Mouse (Mus musculus) 3134 (cell line): Measurements from ENCODE around the gene Etv3.
A peak's percentile ranks its signal among the peaks of the same experiment; 100 is the strongest.
"Not testable (repeated sequence)": the region's sequence is repeated elsewhere in the genome, so short reads cannot be mapped to it uniquely, and the experiment has no call there.

ENCODE experiments used
- DNase-seq: peaks from one replicate; pipeline ENCODE4 v3.0.0-alpha.2; 2011; ENCODE audit warnings: low spot score; ENCODE audit not compliant: insufficient read length; ENCODE audit errors: extremely low read depth

Etv3 gene

GRCm38 (mm10) chr3:87553196-87553935, 28.2 kb downstream of the Etv3 start:
- DNase-seq, result no peak

GRCm38 (mm10) chr3:87554859-87555258, 29.7 kb downstream of the Etv3 start:
- not testable (repeated sequence) for DNase-seq

- DNase-seq, result no peak
Measured at GRCm38 (mm10) chr3:87556109-87556531, 30.9 kb downstream of the Etv3 start.

- no peak for DNase-seq
Measured at GRCm38 (mm10) chr3:87556668-87557278, 31.6 kb downstream of the Etv3 start.

GRCm38 (mm10) chr3:87560156-87560555, 34.9 kb downstream of the Etv3 start:
- no peak for DNase-seq

- no peak for DNase-seq
Measured at GRCm38 (mm10) chr3:87561434-87561833, 36.2 kb downstream of the Etv3 start.

- peak; percentile 44 for DNase-seq
Measured at GRCm38 (mm10) chr3:87562370-87562769, 37.2 kb downstream of the Etv3 start.

- DNase-seq, result no peak
Measured at GRCm38 (mm10) chr3:87563466-87563865, 38.3 kb downstream of the Etv3 start.

- no peak for DNase-seq
Measured at GRCm38 (mm10) chr3:87565623-87566022, 40.4 kb downstream of the Etv3 start.

GRCm38 (mm10) chr3:87566066-87566465, 40.9 kb downstream of the Etv3 start:
- DNase-seq, result peak; percentile 64

GRCm38 (mm10) chr3:87567497-87567896, 42.3 kb downstream of the Etv3 start:
- DNase-seq, result no peak

- DNase-seq, result no peak
Measured at GRCm38 (mm10) chr3:87568681-87569080, 43.5 kb downstream of the Etv3 start.

GRCm38 (mm10) chr3:87575766-87576165, 50.6 kb downstream of the Etv3 start:
- no peak for DNase-seq

- no peak for DNase-seq
Measured at GRCm38 (mm10) chr3:87582259-87582658, 57.1 kb downstream of the Etv3 start.
